Mouse (Mus musculus) left cerebral cortex, postnatal 4 days (tissue): ENCODE measurements around the gene Dynll1. TPM values are rescaled to one million over a fixed set of nuclear protein-coding genes. Genes with fewer than 3 reads are reported as not detected.
A peak's percentile ranks its signal among the peaks of the same experiment; 100 is the strongest.
"Not testable (repeated sequence)": the region's sequence is repeated elsewhere in the genome, so short reads cannot be mapped to it uniquely, and the experiment has no call there.

Experiments
- DNase-seq: peaks from one replicate; pipeline ENCODE4 v3.0.0-alpha.2; 2022
- intact Hi-C: fragments of 180-260 bp; cut with DNase I; formaldehyde crosslinking; loops from one replicate; pipeline ENCODE4 v1.15.1; 2025
- total RNA-seq, 2 experiments: library from RNA; stranded (reverse); gene quantifications; 2 replicates each; pipeline ENCODE4 v1.2.3; 2021

Gene Dynll1
- total RNA-seq, 2 experiments from 2014 or later, result 678 to 766 TPM

DNA sequence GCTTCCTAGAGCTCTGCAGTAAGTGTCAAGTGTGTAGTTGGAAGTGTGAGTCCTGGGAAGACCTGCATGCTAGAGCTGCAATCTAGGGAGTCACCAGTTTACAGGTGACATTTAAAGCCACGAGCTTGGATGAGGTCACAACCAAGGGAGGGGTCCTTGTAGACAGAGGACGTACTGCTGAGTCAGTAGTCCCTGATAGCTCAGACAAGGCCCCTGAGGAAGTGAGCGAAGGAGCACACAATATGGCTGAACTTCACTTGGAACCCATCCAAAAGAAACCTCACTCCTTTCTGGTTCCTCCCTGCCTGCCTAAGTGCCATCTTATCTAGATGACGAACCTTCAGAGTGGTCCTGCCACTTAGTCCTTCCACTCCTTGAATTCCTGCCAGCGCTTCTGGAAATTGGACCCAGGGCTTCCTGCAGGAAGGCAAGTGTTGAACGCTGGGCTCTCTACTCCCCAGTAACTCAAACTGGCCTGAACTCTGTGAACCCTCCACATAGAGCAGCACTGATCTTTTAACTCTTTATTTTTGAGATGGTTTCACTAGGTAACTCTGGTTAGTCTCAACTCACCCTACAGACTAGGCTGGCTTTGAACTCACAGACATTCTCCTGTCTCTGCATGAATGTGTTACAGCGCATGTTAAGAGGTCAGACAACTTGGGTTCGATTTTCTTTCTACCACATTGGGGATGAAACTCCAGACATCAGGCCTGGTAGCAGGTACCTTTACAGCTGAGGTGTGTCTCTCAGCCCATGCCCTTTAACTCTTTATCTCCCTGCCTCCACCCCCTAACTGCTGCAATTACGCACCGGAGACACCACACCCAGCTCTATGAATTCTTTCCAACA, 12.2 kb upstream of the Dynll1 start:
- DNase-seq, result no peak
- intact Hi-C loops, result no loop called here

DNA sequence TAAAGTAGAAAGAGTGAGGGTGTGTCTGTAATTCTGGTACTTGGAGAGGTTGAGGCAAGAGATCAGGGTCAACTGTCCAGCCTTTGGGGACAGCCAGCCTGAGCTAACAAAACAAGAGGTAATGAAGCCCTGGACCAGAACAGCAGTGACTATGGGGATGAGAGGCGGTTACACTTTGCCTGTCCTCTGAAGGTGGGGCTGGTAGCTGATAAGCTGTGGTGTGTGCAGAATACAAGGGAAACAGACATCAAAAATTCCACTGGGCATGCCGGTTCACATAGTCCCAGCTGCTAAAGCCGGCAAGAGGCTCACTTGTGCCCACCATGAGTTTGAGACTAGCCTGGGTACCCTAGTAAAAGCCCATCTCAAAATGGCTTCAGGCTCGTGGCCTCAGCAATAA, 11.6 kb upstream of the Dynll1 start:
- no peak for DNase-seq
- intact Hi-C loops, result no loop called here

DNA sequence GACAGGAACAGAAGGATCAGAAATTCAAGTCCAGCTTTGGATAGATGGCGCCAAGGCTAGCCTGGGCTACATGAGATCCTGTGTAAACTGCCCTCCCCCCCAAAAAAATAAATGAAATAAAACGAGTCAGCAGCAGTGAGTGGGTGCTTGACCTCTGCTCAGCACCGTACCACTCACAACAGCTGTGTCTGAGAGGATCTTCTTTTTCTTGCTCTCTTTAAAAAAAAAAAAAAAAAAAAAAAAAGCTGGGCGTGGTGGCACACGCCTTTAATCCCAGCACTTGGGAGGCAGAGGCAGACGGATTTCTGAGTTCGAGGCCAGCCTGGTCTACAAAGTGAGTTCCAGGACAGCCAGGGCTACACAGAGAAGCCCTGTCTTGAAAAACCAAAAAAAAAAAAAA, 1.4 kb upstream of the Dynll1 start:
- DNase-seq, intact Hi-C loops: not testable (repeated sequence)

DNA sequence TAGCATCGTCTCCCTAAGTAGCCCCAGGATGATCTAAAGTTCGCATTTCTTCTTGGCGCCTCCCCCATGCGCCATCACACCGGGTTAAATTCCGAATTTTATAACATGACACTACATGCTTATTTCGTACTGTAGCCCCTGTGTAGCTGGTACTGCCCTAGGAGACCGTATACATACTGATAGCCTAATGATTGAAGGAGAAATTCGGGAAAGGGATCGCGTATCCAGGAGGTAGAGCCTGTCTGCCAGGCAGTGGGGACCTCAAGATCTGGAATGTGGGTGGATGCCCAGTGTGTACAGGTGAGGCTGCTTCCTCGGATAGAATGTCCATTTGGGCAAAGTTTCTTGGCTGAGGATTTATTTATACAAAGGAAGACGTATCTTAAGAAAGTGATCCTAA, 816 bp upstream of the Dynll1 start:
- intact Hi-C loops, result loop anchor here (2.0 kb wide), 1 partner anchor 25 kb away; the partner anchor contains the start of gene Srsf9
- no peak for DNase-seq

DNA sequence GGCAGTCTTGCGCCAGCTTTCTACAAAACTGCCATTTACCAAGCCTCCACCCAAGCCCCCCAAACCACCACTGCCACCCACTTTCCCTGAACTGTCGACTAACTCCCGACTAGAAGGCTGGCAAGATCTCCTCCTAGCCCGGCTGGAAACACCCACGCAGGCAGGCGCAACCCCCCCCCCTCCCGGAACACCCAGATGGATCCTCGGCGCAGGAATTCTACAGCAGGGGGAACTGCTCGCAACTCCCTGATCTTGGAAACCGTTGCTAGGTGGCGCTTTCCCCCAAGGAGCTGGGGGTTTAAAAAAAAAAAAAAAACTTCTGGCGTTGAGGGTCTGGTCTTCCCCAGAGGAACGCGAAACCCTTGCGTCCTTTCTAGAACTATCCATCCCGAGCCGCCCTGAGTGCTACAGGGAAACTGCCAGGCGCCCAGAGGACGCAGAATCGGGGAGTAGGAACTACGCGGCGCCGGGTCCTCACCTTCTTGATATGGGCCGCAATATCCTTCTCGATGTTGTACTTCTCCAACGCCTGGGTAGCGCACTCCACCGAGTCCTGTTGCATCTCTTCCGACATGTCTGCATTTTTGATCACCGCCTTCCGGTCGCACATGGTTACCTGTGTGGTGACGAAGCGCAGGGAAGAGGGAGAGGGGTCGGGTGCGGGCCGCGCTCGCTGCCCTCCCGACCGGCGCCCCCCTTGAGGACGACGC, 609 bp downstream of the Dynll1 start:
- peak; percentile 67 for DNase-seq

DNA sequence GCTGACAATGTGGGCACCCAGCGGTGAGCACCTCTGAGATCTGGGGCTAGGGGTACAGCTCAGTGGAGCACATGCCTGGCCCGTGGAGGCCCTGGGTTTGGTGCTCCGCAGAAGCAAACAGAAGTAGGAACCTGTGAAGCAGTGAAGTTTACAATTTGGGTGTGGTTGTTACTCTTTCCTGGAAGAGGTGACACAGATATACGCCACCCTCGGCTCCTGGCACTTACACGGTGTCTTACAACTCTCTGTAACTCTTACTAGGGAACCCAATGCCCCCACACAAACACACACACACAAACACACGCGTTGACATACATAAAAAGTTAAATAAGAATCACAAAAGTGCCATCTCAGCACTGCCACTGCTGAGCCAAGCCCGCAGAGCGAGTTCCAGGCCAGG, 4.5 kb downstream of the Dynll1 start:
- DNase-seq, result no peak
- intact Hi-C loops, result loop anchor here (10.0 kb wide), 1 partner anchor 148 kb away; no protein-coding TSS in a partner anchor

More for the DNA sequence above, 609 bp downstream of the Dynll1 start:
- intact Hi-C loops, result loop anchor here (2.0 kb wide), 1 partner anchor 27 kb away; the partner anchor contains the start of gene Srsf9

DNA sequence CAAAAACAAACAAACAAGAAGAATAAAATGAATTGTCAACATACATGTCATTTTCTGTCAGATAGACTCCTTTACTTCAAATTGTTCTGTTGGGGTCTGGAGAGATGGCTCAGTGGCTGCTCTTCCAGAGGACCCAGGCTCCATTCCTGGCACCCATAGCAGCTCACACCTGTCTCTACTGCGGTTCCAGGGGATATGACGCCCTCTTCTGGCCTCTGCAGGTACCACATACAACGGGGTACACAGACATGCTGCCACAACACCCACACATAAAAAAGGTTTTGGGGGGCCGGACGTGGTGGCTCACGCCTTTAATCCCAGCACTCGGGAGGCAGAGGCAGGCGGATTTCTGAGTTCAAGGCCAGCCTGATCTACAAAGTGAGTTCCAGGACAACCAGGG, 6.6 kb downstream of the Dynll1 start:
- intact Hi-C loops, result loop anchor here (10.0 kb wide), 1 partner anchor 151 kb away; no protein-coding TSS in a partner anchor
- no peak for DNase-seq

DNA sequence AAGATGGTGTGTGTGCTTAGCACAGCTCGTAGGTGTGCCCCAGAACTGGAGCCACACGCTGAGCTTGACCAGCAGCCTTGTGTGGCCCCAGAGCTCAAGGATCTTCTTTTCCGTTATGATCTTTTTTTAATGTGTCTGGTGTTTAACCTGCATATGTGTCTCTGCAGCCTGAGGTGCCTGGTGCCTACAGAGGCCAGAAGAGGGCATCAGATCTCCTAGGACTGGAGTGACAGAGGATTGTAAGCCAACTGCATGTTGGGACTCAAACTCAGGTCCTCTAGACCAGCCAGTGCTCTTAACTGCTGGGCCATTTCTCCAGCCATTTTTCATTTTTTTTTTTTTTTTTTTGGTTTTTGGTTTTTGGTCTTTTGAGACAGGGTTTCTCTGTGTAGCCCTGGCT, 16.1 kb downstream of the Dynll1 start:
- intact Hi-C loops, result no loop called here
- DNase-seq, result no peak

DNA sequence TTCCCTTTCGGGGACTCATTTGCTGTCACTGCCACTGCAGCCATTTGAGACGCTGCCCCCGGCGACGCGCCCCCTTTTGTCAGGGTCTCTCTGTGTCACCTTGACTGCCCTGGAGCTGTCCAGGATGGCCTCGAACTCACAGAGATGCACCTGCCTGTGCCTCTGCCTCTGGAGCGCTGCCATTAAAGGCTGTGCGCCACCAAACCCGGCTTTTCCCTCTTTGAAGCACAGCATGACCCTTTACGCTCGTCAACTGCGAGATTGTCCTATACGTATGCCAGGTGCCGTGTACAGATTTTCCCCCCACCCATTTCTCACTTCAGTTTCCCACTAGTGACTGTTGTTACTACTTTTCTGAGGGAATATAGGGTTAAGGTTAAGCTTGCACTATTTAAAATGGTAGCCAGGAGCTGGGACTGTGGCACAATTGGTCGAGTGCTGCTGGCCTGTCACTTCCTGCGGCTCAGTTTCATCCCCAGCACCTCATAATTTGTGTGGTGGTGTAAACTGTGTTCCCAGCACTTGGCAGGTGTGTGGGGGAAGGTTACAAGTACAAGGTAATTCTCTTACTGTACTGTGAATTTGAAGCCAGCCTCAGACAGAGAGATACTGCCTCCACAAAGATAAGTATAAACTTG, 20.6 kb downstream of the Dynll1 start:
- peak; percentile 27 for DNase-seq
- intact Hi-C loops, result no loop called here

DNA sequence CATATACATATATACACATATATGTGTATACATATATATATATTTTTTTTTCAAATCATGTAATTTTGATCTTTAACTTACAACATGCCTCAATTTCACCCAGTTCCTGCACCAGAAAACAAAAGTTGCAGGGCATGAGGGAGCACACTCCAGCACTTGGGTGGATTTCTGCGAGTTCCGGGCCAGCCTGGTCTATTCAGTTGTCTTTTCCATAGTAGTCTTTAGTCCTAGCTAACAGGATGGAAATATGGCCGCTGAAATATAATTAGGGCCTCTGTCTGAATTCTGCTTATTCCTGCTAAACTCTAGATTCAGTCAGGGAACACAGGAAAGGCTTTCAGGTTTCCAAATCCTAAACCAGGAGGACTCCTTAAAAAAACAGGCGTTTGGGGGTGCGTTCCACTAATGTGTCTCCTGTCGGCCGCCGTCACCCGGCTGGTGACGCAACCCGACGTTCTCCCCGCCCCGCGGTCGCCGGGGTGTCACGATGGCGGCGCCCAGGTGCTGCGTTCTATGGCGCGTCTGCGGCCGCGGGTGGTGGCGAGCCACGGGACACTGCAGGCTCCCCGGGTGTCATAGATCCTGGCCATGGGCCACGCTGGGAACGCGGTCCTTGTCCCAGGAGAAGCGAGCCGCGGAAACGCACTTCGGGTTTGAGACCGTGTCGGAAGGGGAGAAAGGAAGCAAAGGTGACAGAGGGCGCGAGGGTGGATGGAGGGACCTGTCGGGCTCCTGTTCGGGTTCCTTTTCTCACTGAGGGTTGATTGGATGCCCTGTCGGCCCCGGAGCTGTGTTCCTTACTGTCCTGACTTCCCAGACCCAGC, 21.4 kb downstream of the Dynll1 start, which contains the start of gene Coq5:
TSS of gene Coq5 (plus strand) at position 441 of the 824 bp plus-strand sequence.
- intact Hi-C loops, result no loop called here
- DNase-seq, result peak; percentile 86

DNA sequence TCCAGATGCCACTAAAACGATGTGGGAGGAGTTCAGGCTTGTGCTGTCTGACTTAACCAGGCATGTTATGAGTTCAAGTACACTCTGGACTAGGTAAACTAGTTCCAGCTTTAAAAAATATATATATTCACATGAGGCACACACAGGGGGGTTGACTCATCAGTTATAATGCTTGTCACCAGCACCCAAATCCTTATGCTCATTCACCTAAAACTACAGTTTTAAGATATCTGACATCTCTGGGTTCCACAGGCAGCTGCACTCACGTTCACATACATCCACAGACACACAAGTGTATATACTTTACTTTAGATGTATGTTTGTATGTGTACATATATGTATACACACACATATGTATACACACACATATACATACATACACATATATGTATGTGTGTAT, 22.0 kb downstream of the Dynll1 start:
- intact Hi-C loops, result no loop called here
- DNase-seq, result no peak

DNA sequence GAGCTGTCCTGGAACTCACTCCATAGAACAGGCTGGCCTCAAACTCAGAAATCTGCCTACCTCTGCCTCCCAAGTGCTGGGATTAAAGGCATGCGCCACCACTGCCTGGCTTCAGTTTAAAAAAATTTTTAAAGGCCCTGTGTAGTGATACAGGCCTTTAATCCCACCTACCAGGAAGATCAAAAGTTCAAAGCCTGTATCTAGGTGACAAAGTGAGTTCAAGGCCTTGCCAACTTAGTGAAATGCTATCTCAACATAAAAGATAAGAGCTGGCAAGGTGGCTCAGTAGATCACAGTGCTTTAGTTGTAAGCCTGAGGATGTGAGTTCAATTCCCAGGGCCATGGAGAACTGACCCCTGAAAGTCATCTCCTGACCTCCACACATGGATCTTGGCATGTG, 22.7 kb downstream of the Dynll1 start:
- no peak for DNase-seq
- intact Hi-C loops, result no loop called here

DNA sequence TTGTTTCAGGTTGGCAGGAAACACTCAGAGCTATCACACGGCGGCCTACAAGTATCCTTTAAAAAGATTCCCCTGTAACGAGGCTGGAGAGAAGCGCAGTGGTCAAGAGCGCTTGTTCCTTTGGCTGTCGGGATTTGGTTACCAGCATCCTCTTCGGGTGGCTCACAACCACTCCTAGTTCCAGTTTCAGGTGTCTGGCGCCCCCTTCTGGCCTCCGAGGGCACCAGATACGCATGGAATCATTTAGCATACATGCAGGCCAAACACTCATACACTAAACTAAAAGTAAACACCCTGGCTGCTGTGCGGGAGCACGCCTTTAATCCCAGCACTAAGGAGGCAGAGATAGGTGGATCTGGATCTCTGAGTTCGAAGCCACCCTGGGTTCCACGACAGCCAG, 24.8 kb downstream of the Dynll1 start:
- DNase-seq, result peak; percentile 31
- intact Hi-C loops, result no loop called here

DNA sequence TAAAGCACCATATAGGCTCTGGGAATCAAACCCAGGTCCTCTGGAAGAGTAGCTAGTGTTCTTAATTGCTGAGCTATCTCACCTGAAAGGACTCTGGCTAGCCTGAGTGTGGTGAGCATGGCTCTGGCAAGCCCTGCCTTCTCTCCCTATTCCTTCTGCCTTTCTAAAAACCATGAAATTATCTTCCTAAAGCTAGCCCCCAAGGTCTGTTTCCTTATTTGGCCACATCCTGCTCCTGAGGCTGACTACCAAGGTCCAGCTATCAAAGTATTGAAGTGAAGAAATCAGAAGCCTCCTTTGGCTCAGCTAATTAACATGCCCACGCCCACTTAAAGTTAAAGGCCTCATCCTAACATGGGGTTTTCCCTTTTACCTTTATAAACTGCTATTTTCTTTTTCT, 26.0 kb downstream of the Dynll1 start:
- intact Hi-C loops, result no loop called here
- no peak for DNase-seq

DNA sequence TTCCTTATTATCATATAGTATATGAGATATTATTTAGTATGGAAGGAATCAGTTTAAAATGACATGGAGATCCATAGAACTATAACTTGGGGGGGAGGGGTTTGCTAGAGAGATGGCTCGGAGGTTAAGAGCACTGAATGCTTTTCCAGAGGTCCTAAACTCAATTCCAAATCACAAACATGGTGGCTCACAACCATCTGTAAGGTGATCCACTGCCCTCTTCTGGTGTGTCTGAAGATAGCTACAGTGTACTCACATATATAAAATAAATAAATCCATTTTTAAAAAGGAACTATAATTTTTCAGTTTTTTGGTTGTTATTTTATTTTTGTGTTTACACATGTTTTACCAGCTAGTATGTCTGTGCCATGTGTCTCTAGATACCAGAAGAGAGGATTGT, 26.4 kb downstream of the Dynll1 start:
- intact Hi-C loops, result no loop called here
- no peak for DNase-seq

DNA sequence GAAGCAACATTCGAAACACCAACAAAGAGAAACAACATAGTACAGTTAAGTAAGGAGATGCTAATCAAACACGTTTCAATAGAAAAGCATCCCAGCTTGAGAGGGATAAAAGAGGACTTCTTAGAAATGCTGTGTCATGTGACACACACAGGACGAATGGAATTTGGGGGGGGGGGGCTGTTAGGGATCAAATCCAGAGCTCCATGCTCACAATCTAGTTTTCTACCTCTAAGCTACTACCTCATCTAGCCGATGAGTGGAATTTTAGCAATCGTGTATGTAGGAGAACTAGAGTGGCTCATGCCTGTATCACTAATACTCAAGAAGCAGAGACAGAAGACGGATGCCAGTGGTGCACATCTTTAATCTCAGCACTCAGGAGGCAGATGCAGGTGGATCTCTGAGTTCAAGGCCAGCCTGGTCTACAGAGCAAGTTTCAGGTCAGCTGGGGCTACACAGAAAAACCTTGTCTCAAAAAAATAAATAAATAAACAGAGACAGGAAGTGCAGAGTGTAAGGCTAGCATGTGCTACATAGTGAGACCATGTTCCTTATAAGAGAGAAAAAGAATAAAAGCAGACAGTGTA, 27.2 kb downstream of the Dynll1 start:
- no peak for DNase-seq
- intact Hi-C loops, result no loop called here

DNA sequence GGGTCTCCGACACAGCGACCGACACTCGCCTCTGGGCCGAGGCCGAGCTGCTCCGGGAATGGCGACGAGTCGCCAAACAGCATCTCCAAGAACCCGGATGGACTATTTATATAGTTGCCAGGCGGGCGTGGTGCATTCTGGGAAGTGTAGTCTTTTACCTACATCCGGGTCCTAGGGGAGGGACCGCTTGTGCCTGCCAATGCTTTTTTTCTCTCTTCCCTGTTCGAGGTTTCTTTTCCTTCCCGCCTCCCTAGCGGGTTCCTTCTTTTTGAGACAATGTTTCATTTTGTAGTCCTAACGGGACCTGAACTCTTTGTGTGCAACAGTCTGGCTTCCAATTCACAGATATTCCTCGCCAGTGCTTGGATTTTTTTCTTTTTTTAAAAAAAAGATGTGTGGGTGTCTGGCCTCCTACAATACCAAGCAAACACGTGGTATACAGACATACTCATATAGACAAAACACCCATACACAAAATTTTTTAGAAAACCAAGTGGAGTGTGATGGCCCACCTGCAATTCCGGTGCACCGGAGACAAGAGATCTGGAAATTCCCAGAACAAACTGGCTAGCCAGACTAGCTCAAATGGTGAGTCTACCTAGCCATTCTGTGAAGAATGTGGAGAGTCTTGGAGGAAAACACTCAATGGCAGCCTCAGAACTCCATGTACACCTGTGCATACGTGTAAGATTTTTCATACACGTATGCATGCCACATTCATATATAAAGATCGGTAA, 27.8 kb downstream of the Dynll1 start, which contains the start of gene Rnf10:
TSS of gene Rnf10 (minus strand) at position 87 of the 737 bp plus-strand sequence.
- intact Hi-C loops, result no loop called here
- peak; percentile 97 for DNase-seq

DNA sequence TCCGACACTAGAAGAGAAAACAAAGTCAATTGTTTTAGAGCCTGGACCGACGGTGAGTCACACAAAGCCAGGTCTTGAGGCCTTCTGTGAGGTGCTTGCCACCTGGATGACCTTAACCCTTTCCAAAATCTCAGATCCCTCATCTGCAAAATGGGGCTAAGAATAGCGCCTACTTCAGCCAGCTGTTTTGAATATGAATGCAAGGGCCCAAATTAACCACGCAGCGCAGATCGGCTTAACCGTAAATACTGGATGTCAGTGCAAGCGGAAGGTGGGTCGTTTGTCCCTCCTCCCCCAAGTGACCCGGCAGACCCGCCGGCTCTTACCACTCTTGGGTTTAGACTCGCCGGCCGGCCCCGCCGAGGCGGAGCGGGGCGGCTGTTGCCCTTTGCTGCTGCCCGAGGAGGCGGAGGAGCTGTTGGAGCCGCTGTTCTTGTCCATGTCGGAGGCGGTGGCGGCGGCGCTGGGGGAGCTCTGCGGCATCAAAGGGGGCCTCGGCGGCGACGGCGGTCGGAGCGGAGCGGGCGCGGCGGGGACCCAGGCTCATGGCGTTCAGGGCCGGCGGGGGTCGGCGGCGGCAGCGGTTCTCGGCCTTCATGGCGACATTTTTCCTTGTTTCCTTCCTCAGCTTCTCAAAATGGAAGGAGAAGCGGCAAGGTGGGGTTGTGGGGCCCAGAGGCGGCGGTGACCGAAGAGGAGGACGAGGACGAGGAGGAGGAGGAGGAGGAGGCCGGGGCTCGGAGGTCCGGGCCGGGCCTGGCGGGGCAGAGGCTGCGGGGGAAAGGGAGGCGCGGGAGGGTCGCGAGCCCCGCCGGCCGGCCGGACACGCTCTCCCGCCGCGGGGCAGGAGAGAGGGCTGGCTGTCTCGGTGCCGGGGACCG, 28.6 kb downstream of the Dynll1 start:
- intact Hi-C loops, result no loop called here

More for the DNA sequence above, 28.6 kb downstream of the Dynll1 start:
- peak; percentile 29 for DNase-seq
